Comparison of ENCODE assay signal across 10 mouse cellular contexts in the genomic region with DNA sequence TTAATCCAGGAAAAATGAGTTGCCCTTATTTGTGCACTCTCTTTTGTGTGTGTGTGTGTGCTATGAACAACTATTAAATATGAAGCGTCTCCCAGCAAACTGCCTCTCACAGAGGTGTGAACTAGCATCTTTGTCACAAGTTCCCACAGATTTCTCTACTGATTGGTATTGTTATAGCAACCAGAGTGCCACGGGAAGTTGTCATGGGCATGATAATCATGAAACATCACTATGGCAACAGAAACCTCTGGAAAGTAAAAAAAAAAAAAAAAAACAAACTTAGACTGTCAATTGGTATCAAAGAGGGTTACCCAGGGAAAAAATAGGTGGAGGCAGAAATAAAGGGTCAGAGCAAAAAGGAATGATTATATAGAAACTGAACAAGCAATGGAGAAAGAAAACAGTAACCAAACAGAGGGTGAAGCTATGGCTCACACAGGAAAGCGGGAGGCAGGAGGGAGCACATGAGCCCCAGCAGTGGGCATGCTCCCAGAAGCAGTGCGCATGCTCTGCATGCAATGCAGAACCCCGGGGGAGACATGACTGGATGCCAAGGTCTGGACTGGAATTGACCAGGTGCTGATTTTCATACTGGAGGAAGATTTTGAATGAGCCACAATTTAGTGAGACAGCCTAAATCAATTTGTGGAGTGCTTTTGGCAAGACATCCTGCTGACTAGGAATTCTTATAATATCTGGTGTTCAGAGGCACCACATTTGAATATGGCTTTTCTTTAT. TPM values are rescaled to one million over a fixed set of nuclear protein-coding genes. Genes with fewer than 3 reads are reported as not detected.
DNase-seq lines count a peak whose midpoint lies in the region; TF ChIP-seq lines count a peak whose summit lies in the region.
"Had no signal": no experiment of that assay in that cellular context is flagged by ENCODE, and none has a peak within 500 bp of the region (broad histone marks: within the 10 kb centered on the region; RNA-seq: fewer than 3 reads in every experiment).

No protein-coding gene starts in this region.

- H3K27ac ChIP-seq in layer of hippocampus, adult 2 months: no peak overlapping the region
- H3K27ac ChIP-seq: liver, embryonic 12.5 days; stomach, embryonic 15.5 days had no signal

- no peak overlapping the region for H3K4me3 ChIP-seq in layer of hippocampus, adult 2 months
- H3K4me3 ChIP-seq: liver, embryonic 12.5 days; stomach, embryonic 15.5 days had no signal

- TF ChIP-seq CTCF in layer of hippocampus, adult 2 months (conservative IDR thresholded peaks at IDR 0.05): no peak

- DNase-seq in layer of hippocampus, adult 11-12 months (ENCODE audit: low spot score): peak; percentile 17
- no peak for DNase-seq in layer of hippocampus, adult 9-10 months (ENCODE audit: low spot score)
- peak; percentile 91 to 94 for DNase-seq in cerebellum, postnatal 14 days
- peak; percentile 26 to 38 for DNase-seq in layer of hippocampus, adult 2 months (ENCODE audit: low spot score in 2 of 2)
- DNase-seq in retina, embryonic 14.5 days (ENCODE audit: low spot score): peak; percentile 25
- DNase-seq in spleen, adult 18-20 months: no peak
- DNase-seq in adrenal gland, postnatal 14 days: no peak
- no peak for DNase-seq in urinary bladder, postnatal 4 days (ENCODE audit: low spot score in 2 of 2)

RNA-seq across cellular contexts. Expression of a gene that starts 58.9 kb away (rescaled TPM):
- total RNA-seq in layer of hippocampus, adult 2 months (2021): 10 to 100 TPM; 18.3 to 19.4 TPM
- total RNA-seq in adrenal gland, postnatal 14 days (2021): 2.3 and 5.5 TPM in 2 replicates

Comparison
In these comparisons a context has a peak if more than half of its experiments do, and no peak if none do; other contexts are left out.
1. DNase-seq: peak in layer of hippocampus, adult 11-12 months (single experiment), cerebellum, postnatal 14 days (2 of 2), layer of hippocampus, adult 2 months (2 of 2) and retina, embryonic 14.5 days (single experiment); none in layer of hippocampus, adult 9-10 months (single experiment), spleen, adult 18-20 months (0 of 2), adrenal gland, postnatal 14 days (single experiment) and urinary bladder, postnatal 4 days (0 of 2).